Mouse (Mus musculus) gastrocnemius, adult 2 months (tissue): ENCODE results near the gene Mthfd2. TPM values are rescaled to one million over a fixed set of nuclear protein-coding genes. Genes with fewer than 3 reads are reported as not detected.
"Not testable (repeated sequence)": the region's sequence is repeated elsewhere in the genome, so short reads cannot be mapped to it uniquely, and the experiment has no call there.

Source experiments
- DNase-seq: peaks from one replicate; pipeline ENCODE4 v3.0.0; 2022
- H3K27ac ChIP-seq: fragments of 200-600 bp; 2 replicates; pipeline ENCODE4 v1.8.1; 2022; ENCODE audit warnings: mild to moderate bottlenecking
- H3K4me3 ChIP-seq: fragments of 200-600 bp; 2 replicates; pipeline ENCODE4 v1.8.1; 2022; ENCODE audit warnings: mild to moderate bottlenecking, moderate library complexity
- CTCF ChIP-seq: fragments of 200-600 bp; IDR thresholded peaks from 2 replicates; pipeline ENCODE4 v1.8.1; 2022; ENCODE audit warnings: antibody characterized with exemption, mild to moderate bottlenecking, moderate library complexity
- intact Hi-C: fragments of 180-260 bp; cut with DNase I; formaldehyde crosslinking; loops from one replicate; pipeline ENCODE4 v1.15.1; 2025
- total RNA-seq, 2 experiments: library from RNA; stranded (reverse); gene quantifications; 2 replicates each; pipeline ENCODE4 v1.2.3; 2021

Gene Mthfd2
- total RNA-seq, 2 experiments from 2014 or later: 3.0 to 4.2 TPM

DNA sequence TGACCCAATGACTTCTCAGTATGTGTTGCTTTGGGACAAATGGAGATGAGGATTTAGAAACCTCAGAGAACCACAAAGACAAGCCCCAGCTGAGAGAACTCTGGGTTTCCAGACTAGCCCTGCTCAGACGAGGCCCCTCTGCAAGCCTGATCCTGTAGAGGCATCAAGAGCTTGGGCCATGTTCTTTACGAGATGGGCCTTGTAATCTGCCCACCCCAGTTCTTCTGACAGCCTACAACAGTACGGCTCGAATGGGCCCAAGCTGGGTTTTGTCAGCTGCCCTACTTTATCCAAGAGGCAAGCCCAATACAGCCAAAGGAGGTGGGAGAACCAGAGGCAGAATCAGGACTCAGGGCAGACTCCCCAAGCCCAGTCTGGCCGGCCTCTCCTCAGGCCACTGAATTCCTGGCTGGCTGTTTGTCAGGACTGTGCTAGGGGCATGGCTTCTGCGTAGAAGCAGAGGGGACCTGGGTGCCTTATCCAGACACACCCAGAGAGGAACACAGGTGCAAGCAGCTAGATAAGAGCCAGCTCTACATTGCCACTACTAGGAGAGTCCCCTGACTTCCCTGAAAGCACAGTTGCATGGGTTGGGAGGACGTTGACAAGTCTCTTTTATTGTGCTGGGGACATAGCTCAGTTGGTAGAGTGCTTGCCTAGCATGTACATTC lies 25.9 kb upstream of the Mthfd2 start:
- TF ChIP-seq CTCF: no peak
- intact Hi-C loops: no loop called here
- Histone ChIP-seq H3K4me3 (no peak overlapping the region), H3K27ac (no peak overlapping the region)
- no peak for DNase-seq

DNA sequence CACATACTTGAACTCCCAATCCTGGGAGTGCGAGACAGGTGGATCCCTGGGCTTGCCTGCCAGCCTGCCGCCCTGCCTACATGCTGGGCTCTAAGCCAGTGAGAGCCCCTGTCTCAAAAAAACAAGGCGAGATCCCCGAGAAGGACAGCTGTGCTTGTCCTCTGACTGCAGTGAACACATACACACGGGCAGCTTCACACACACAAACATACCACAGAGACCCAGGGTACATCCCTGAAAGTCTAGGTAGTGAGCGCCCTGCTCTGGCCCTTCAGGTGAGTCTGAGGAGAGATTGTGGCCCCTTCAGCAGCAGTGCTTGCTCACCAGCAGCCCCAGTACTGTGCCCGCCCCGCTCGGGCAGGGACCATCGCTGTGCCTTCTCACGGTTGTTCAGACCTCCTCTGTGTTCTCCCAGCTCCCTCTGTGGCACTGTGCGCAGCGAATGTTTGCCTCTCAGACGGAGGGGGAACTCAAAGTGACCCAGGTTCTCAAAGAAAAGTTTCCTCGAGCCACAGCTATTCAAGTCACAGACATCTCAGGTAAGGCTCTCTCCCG lies 25.2 kb upstream of the Mthfd2 start:
- Histone ChIP-seq H3K4me3 (0 out of 2 replicates have a peak overlapping the region, but pooled peaks have one; percentile 91), H3K27ac (no peak overlapping the region)
- intact Hi-C loops: no loop called here
- DNase-seq: no peak
- no peak for TF ChIP-seq CTCF

DNA sequence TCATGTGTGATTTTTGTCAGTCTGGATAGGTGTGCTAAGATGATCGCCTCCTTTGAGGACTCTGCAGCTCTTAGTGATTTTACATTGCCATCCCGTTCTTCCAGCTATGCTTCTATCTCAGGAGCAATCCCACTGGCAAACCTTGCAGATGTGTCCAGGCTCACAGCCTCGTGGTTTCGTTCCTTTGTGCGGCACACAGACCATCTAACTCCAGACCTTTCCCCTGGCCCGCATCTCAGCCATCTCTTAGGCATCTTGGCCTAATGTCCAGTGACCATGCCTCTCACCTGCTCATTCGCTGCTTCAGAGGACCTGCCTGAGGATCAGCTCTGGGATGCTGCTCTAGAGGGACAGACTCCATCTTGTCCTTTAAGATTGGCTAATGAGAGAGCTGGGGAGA lies 24.5 kb upstream of the Mthfd2 start:
- no peak for DNase-seq
- no peak for TF ChIP-seq CTCF
- intact Hi-C loops: no loop called here
- Histone ChIP-seq H3K4me3 (peak overlapping the region; percentile 91), H3K27ac (peak overlapping the region; percentile 97)

DNA sequence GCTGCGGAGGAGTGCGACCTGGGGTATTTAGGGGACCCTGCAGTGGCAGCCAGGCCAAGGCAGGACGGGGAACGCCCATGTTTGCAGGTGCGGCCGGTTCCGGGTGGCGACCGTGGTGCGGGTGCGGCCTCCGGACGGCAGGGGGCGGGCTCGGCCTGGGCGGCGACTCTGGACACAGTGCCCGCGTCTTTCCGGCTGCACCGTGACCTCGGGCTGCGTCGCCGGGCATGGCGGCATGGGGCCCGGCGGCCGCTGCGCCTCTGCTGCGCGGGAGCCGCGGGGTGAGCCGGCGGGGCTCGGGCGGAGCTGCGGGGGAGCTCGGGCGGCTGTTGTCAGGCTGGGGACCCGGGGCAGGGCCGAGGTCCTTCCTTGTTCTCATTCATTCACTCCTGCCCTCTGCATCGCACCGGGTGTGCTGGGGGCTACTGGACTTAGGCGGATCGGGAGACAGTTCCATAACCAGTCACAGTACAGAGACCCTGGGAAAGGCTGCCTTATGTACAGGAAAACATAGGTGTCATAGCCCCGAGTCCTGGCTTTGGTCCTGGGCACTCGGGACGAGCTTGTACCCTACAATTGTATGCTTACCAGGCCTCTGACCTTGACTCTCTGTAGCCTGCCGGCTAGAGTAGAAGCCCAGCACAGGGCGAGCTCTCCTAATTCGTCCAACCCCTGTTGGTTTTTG lies 23.7 kb upstream of the Mthfd2 start:
- intact Hi-C loops: no loop called here
- H3K4me3 ChIP-seq: peak overlapping the region; percentile 91
- peak; percentile 94 for DNase-seq
- H3K27ac ChIP-seq: peak overlapping the region; percentile 97
- TF ChIP-seq CTCF: peak; percentile 99

DNA sequence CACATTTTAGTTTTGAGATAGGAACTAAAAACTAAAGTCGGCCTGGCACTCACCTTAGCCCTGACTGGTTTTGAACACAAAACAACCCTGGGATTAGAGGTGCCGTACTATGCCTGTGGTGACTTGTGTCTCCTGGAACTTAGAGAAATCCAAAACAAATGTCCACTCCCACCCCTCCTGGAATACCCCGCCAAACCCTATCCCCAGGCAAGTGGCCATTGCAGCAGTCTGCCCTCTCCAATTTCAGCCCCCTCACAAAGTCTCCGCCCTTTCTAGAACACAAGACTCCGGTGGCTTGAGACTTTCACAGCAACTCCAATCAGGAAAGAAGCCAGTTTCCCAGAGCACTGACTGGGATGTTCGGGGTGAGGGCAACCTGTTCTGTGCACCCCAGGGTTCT lies 23.2 kb upstream of the Mthfd2 start, which contains the start of gene Bola3:
TSS of gene Bola3 (plus strand) at position 275 of the 400 bp plus-strand sequence.
- no peak for TF ChIP-seq CTCF
- intact Hi-C loops: no loop called here
- H3K27ac ChIP-seq: peak within 1 kb of the TSS; percentile 97
- peak within 1 kb of the TSS; percentile 91 for H3K4me3 ChIP-seq
- DNase-seq: no peak

DNA sequence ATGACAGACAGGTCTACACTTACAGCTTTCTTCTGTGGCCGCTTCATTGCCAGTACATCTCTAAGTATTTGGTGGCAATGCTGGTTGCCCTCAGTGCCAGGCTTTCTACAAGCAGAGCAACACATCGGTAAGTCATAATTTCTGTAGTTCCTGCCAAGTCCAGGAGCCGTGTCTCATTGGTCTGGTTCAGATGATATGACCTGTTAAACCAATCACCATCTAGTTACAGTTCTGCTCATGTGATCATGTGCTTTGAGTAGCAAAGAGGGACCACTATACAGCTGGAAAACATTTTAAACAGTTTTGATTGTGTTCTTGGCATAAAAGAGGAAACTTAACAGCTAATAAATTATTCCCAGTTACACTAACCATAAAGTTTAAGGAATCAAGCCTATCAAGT lies 22.2 kb upstream of the Mthfd2 start:
- Histone ChIP-seq H3K4me3 (no peak overlapping the region), H3K27ac (no peak overlapping the region)
- intact Hi-C loops: no loop called here
- DNase-seq: no peak
- TF ChIP-seq CTCF: no peak

DNA sequence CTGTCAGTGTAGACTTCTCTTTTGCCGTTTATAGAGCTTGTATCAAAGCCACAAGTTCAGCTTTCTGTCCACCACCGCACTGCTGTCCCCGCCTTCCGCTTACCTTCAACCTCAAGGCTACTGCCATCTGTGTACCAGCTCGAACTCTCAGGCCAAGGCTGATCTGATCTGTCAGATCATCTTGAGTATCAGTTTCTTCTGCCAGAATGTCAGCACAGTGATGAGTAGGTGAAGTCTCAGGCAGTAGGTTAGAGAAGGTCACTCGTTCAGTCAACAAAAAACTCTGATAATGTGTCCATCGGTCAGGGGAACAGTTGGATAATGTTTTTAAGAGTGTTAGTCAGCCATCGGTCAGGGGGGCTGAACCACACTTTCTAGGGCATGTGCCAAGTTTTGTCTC lies 19.6 kb upstream of the Mthfd2 start:
- intact Hi-C loops, H3K27ac ChIP-seq, H3K4me3 ChIP-seq, DNase-seq: not testable (repeated sequence)

DNA sequence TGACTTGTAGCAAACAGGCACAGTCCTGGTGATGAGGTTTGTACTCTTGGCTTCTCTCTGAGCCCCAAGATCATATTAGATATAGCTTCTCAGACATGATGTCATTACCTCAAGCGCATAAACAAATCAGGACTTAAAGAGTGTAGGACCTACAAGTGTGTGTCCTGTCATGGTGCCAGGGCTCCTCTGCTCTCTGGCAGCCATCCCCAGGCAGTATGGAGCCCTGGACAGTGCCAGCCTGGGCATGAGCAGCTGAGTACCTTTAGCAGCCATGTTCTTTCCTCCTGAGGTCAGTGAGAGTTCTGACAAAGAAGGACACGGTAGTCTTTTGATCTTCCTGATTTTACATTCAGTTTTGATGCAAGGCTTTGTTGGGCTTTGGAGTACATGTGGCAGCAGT lies 17.2 kb upstream of the Mthfd2 start:
- Histone ChIP-seq H3K4me3 (no peak overlapping the region), H3K27ac (no peak overlapping the region)
- intact Hi-C loops: no loop called here
- TF ChIP-seq CTCF: no peak
- DNase-seq: no peak

DNA sequence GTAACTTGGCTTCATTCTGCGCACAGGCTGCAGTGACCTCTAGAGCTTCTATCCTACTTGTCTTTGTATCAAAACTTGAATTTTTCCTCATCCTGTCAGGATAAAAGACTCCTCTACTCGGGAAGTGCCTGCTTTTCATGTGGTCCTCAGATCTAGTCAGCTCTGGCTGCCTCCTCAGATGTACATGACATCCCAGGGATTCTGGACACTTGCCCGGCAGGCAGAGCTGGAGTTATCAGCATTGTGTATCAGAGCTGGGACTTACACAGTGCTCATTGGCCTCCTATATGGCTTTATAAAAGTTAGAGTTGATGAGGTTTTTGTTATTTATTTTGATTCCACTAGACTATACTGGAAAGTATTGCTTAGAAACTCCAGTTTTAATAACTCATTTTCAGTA lies 15.7 kb upstream of the Mthfd2 start:
- no peak overlapping the region for H3K27ac ChIP-seq
- H3K4me3 ChIP-seq: no peak overlapping the region
- no peak for DNase-seq
- TF ChIP-seq CTCF: no peak
- intact Hi-C loops: no loop called here

DNA sequence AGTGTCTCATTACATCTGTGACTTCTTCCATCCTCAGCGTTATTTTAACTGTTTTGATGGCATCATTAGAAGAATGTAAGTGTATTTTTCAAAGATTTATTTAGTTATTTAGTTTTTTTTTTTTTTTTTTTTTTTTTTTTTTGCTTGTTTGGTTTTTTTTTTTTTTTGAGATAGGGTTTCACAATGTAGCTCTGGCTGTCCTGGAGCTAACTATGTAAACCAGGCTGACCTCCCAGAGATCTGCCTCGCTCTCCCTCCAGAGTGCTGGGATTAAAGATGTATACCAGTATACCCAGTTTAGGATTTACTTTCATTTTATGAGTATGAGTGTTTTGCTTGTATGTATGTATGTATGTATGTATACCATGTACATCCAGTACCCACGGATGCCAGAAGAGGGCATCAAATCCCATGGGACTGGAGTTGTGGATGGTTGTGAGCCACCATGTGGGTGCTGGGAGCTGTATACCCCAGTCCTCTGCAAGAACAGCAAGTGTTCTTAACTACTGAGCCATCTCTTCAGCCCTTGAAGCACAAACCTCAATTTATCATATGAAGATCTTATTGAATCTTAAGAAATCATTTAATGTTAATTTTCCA lies 2.0 kb upstream of the Mthfd2 start:
- TF ChIP-seq CTCF: no peak
- Histone ChIP-seq H3K4me3 (peak overlapping the region; percentile 92; the same call in 1 of the 2 replicates), H3K27ac (no peak overlapping the region)
- intact Hi-C loops: no loop called here
- DNase-seq: no peak

DNA sequence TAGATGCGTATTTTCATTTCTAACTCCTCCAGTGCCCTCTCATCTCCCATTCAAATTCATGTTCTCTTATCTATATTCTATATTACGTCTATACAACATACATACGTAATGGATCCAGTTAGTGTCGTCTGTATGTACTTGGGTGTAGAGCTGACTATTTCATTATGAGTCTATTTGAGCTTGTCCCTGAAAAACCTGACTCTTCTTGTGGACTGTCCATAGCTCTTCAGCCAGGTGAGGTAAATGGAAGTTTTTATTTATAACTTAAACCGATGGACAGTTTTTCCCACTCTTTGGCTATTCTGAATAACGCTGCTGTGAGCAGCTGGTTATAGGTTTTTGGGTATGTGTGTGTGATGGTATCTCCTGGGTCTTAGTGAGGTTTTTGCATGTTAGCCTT lies 1.1 kb upstream of the Mthfd2 start:
- Histone ChIP-seq H3K27ac (peak overlapping the region; percentile 98), H3K4me3 (peak overlapping the region; percentile 92)
- no peak for DNase-seq
- intact Hi-C loops: no loop called here
- TF ChIP-seq CTCF: no peak

DNA sequence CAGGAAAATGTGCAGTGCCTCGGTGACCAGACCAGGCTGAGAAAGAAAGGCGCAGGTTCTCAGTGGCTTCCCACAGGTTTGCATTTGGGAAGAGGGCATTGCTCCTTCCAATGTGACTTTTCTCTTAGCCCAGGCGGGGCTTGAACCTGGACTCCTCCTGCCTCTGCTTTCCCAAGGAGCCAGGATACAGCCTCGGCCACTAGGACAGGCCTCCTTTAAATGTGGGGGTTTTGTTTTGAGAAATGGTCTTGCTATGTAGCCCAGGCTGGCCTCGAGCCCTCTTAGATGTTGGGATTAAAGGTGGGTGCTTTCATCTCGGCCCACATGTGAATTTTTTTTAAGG lies 657 bp upstream of the Mthfd2 start:
- DNase-seq: no peak
- TF ChIP-seq CTCF: no peak
- intact Hi-C loops: no loop called here
- peak overlapping the region; percentile 92 for H3K4me3 ChIP-seq
- H3K27ac ChIP-seq: peak overlapping the region; percentile 98
